Mouse (Mus musculus): Measurements from ENCODE around the gene Zfp688.

GRCm38 (mm10) chr7:127425291-127425690 is 3.4 kb upstream of the Zfp688 start:
- TF ChIP-seq CTCF (IDR thresholded peaks at IDR 0.05; ENCODE audit: extremely low read depth, insufficient read depth, low read length) (no peak), POLR2A (IDR thresholded peaks at IDR 0.05; ENCODE audit: extremely low read depth, insufficient read depth, low read length) (no peak)

Measured in cortical plate, adult 2 months (tissue).